Mouse (Mus musculus) ES-E14 (cell line): Measurements from ENCODE around the gene Taldo1.

Experiments
- HCFC1 ChIP-seq: IDR thresholded peaks from 2 replicates; pipeline ENCODE4 v1.6.1; 2012; ENCODE audit warnings: low read length, inconsistent platforms, borderline replicate concordance; ENCODE audit not compliant: insufficient read depth
- ZC3H11A ChIP-seq: IDR thresholded peaks from 2 replicates; pipeline ENCODE4 v1.6.1; 2012; ENCODE audit warnings: low read depth, mild to moderate bottlenecking, inconsistent platforms, low read length, borderline replicate concordance
- ZNF384 ChIP-seq: IDR thresholded peaks from 2 replicates; pipeline ENCODE4 v1.6.1; 2012; ENCODE audit warnings: low read depth, low read length, inconsistent platforms

- TF ChIP-seq ZNF384 (no peak), ZC3H11A (no peak), HCFC1 (no peak)
Measured at GRCm38 (mm10) chr7:141433517-141434400, 41.8 kb downstream of the Taldo1 start.
